Mouse (Mus musculus) myocyte (in vitro differentiated cells): ENCODE results near the gene Neurog1. TPM values are rescaled to one million over a fixed set of nuclear protein-coding genes. Genes with fewer than 3 reads are reported as not detected.

Experiments
- H3K27me3 ChIP-seq: one replicate; pipeline ENCODE4 v1.6.1; 2011; ENCODE audit not compliant: control insufficient read depth, insufficient read depth, insufficient read length
- H3K36me3 ChIP-seq: one replicate; pipeline ENCODE4 v1.6.1; 2011; ENCODE audit not compliant: control insufficient read depth, insufficient read depth
- H3K4me2 ChIP-seq: one replicate; pipeline ENCODE4 v1.6.1; 2011; ENCODE audit warnings: low read depth, control low read depth
- H3K4me3 ChIP-seq: one replicate; pipeline ENCODE4 v1.5.1; 2011; ENCODE audit warnings: mild to moderate bottlenecking, control low read depth, moderate library complexity
- H3K79me2 ChIP-seq: one replicate; pipeline ENCODE4 v1.6.1; 2011; ENCODE audit not compliant: control insufficient read depth, insufficient read depth
- H3ac ChIP-seq: one replicate; pipeline ENCODE4 v1.6.1; 2011; ENCODE audit not compliant: control insufficient read depth, insufficient read length
- CEBPB ChIP-seq: IDR thresholded peaks from 2 replicates; pipeline ENCODE4 v1.6.1; 2011; ENCODE audit warnings: mild to moderate bottlenecking, moderate library complexity; ENCODE audit not compliant: poor library complexity, insufficient read depth, severe bottlenecking
- E2F4 ChIP-seq: IDR thresholded peaks from one replicate; pipeline ENCODE4 v1.6.1; 2011; ENCODE audit warnings: mild to moderate bottlenecking, control low read depth, moderate library complexity; ENCODE audit not compliant: insufficient read depth
- MAX ChIP-seq: IDR thresholded peaks from one replicate; pipeline ENCODE4 v1.6.1; 2011; ENCODE audit warnings: low read depth, mild to moderate bottlenecking, control low read depth
- MYOD1 ChIP-seq, 3 experiments: IDR thresholded peaks; one replicate each; pipeline ENCODE4 v1.6.1; 2011; ENCODE audit warnings: control low read depth in 2 of 3, low read depth in 2 of 3, mild to moderate bottlenecking in 2 of 3, moderate library complexity in 1 of 3; ENCODE audit not compliant: insufficient read length in 2 of 3, control insufficient read depth in 1 of 3
- MYOG ChIP-seq, 3 experiments: IDR thresholded peaks; one replicate each; pipeline ENCODE4 v1.6.1; 2011; ENCODE audit warnings: control low read depth in 2 of 3, low read depth in 2 of 3, mild to moderate bottlenecking in 2 of 3; ENCODE audit not compliant: insufficient read length in 2 of 3, control insufficient read depth in 1 of 3, insufficient read depth in 1 of 3
- POLR2A ChIP-seq: IDR thresholded peaks from one replicate; pipeline ENCODE4 v1.6.1; 2011; ENCODE audit warnings: low read depth, mild to moderate bottlenecking, control low read depth, moderate library complexity; ENCODE audit not compliant: insufficient read length
- POLR2AphosphoS2 ChIP-seq: IDR thresholded peaks from one replicate; pipeline ENCODE4 v1.6.1; 2011; ENCODE audit warnings: low read depth, control low read depth; ENCODE audit not compliant: insufficient read length
- REST ChIP-seq: IDR thresholded peaks from one replicate; pipeline ENCODE4 v1.6.1; 2011; ENCODE audit warnings: mild to moderate bottlenecking, control low read depth, moderate library complexity; ENCODE audit not compliant: insufficient read depth, insufficient read length
- SRF ChIP-seq: IDR thresholded peaks from one replicate; pipeline ENCODE4 v1.6.1; 2011; ENCODE audit warnings: low read depth; ENCODE audit not compliant: control insufficient read depth, insufficient read length
- TCF12 ChIP-seq: IDR thresholded peaks from one replicate; pipeline ENCODE4 v1.6.1; 2011; ENCODE audit warnings: mild to moderate bottlenecking, control low read depth; ENCODE audit not compliant: poor library complexity, insufficient read depth, severe bottlenecking
- TCF3 ChIP-seq: IDR thresholded peaks from one replicate; pipeline ENCODE4 v1.6.1; 2011; ENCODE audit warnings: low read depth, control low read depth; ENCODE audit not compliant: insufficient read length
- USF1 ChIP-seq: IDR thresholded peaks from one replicate; pipeline ENCODE4 v1.6.1; 2011; ENCODE audit warnings: low read depth, mild to moderate bottlenecking, control low read depth, moderate library complexity
- polyA plus RNA-seq: library from polyadenylated mRNA; unstranded; fragments of >200 nt; fragmentation: generic; extraction: Trizol; gene quantifications from one replicate; pipeline ENCODE4 v1.2.1, GENCODE M21; 2012; ENCODE audit warnings: missing spikeins

Neurog1 gene
- polyA plus RNA-seq, 1 experiment: not detected

DNA sequence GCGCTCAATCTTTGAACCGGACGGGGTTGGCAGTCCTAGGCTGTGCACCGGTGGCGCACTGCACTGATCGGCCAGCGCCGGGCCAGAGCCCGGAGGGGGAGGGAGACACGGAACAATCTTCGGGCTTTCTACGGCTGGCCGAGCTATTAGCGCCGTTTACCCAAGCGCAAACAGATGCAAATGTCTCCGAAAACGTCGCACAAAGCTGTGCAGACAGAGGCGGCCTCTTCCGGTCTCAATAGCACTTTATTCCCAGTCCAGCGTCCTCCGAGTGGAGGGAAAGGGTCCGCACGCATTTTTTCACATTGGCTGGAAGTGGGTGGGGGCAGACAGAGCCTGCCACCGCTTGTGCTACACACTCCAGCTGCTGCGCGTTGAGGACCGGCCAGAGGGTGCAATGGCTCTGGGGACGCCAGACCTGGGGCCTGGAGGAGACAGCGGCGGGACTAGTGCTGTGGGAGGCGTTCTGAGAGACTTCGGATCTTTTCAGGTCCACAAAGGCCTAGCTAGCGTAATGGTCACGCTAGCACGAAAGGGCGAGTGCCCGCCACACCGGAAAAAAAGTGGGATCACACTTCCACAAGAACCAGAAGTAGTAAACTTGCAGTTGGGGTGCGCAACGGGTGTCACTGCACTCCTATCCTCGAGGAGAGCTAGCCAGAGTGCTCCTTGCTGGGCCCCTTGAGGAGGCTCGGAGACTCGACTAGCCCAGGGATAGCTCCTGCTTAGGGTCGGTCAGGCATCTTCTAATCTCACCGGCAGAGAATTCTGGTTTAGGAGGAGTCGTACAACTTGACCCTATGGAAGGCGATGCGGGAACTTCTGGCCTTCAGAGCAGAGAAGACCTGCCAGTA is 29.7 kb downstream of the Neurog1 start:
- TF ChIP-seq TCF12: no peak
- TF ChIP-seq E2F4: no peak
- H3ac ChIP-seq: no peak overlapping the region
- no peaks in the 10 kb centered on the region for H3K36me3 ChIP-seq
- H3K27me3 ChIP-seq: peaks cover 43% of the 10 kb centered on the region
- no peak overlapping the region for H3K4me3 ChIP-seq
- H3K79me2 ChIP-seq: no peaks in the 10 kb centered on the region
- no peak overlapping the region for H3K4me2 ChIP-seq

DNA sequence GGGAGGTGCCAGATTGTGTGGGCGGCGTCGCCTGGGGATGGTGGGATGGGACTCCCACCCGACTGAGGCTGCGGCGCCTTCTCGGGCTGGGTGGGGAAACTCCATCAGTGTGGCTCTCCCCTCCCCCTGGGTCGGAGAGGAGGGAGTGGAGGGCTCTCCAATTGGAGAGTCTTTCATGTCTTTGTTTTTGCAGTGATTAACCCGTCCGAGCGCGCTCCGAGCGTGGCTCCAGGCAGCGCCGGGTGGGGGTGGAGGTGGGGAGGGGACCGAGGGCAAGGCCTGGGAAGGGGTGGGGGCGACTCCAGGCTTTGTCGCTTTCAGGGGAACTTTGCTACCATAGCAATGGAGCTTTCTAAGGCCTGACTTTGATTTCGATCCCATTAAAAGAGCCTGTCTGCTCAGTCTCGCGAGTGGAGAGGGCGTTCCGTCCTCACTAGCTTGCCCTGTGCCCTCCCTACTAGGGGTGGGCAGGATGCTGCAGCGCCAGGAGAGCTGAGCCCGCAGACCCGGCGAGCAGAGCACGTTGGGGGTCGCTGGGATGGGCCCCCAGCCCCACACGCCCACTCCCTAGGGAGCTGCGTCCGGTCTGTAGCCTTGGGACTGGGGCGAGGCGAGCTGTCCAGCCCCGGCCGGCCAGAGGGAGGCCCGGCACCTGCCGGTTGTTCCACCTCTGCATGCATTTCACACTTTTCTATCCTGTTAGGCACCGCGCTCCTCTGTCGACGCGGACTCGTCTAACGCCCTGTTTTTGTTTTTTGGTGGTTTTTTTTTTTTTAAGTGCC is 30.6 kb downstream of the Neurog1 start:
- Histone ChIP-seq H3K36me3 (no peaks in the 10 kb centered on the region), H3K79me2 (no peaks in the 10 kb centered on the region), H3ac (no peak overlapping the region), H3K4me2 (no peak overlapping the region), H3K27me3 (peaks cover 43% of the 10 kb centered on the region), H3K4me3 (no peak overlapping the region)
- TF ChIP-seq MYOD1 (IDR thresholded peaks at IDR 0.05; ENCODE audit: control insufficient read depth in 1 of 3, insufficient read length in 2 of 3, low read depth in 2 of 3) (no peak), E2F4 (no peak), SRF (no peak), REST (no peak), USF1 (no peak), TCF3 (no peak), TCF12 (no peak), MAX (no peak), POLR2A (no peak), MYOG (IDR thresholded peaks at IDR 0.05; ENCODE audit: control insufficient read depth in 1 of 3, insufficient read depth in 1 of 3, insufficient read length in 2 of 3, low read depth in 2 of 3) (no peak), POLR2AphosphoS2 (no peak), CEBPB (no peak)

DNA sequence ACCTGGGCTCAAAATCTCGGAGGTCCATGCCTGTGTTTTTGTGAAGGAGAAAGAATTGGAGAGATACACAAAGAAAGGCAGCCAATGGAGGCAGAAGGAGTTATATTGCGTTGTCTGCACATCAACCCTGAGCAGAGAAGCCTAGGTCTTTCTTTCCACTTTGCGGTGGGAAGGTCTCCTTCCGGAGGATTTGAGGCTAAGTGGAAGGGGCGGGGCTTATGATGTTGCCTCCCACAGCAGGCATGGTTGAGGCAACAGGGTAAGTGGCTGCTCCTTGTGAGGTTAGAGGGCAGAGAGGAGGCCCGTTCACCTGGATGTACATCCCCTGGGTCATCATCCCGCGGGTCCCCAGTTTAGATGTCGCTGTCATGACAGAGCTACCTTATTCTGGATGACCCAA is 32.7 kb downstream of the Neurog1 start:
- Histone ChIP-seq H3K79me2 (no peaks in the 10 kb centered on the region), H3K4me2 (no peak overlapping the region), H3K4me3 (no peak overlapping the region), H3K27me3 (peaks cover 34% of the 10 kb centered on the region), H3ac (no peak overlapping the region), H3K36me3 (no peaks in the 10 kb centered on the region)
- TF ChIP-seq TCF12 (no peak), MYOG (IDR thresholded peaks at IDR 0.05; ENCODE audit: control insufficient read depth in 1 of 3, insufficient read depth in 1 of 3, insufficient read length in 2 of 3, low read depth in 2 of 3) (no peak), REST (no peak), SRF (no peak), MYOD1 (IDR thresholded peaks at IDR 0.05; ENCODE audit: control insufficient read depth in 1 of 3, insufficient read length in 2 of 3, low read depth in 2 of 3) (no peak), CEBPB (no peak)

GRCm38 (mm10) chr13:56216090-56216489 is 35.9 kb downstream of the Neurog1 start:
- H3K4me2 ChIP-seq: no peak overlapping the region
- H3K27me3 ChIP-seq: peaks cover 15% of the 10 kb centered on the region
- no peaks in the 10 kb centered on the region for H3K79me2 ChIP-seq
- no peak overlapping the region for H3ac ChIP-seq
- H3K36me3 ChIP-seq: no peaks in the 10 kb centered on the region
- TF ChIP-seq POLR2AphosphoS2: no peak
- no peak for TF ChIP-seq USF1
- no peak for TF ChIP-seq CEBPB
- TF ChIP-seq SRF: no peak
- no peak for TF ChIP-seq MAX
- TF ChIP-seq E2F4: no peak
- TF ChIP-seq REST: no peak
- no peak for TF ChIP-seq TCF12
- TF ChIP-seq MYOG (IDR thresholded peaks at IDR 0.05; ENCODE audit: control insufficient read depth in 1 of 3, insufficient read depth in 1 of 3, insufficient read length in 2 of 3, low read depth in 2 of 3): no peak
- TF ChIP-seq POLR2A: no peak
- TF ChIP-seq MYOD1 (IDR thresholded peaks at IDR 0.05; ENCODE audit: control insufficient read depth in 1 of 3, insufficient read length in 2 of 3, low read depth in 2 of 3): no peak
- TF ChIP-seq TCF3: no peak
- H3K4me3 ChIP-seq: no peak overlapping the region

- Histone ChIP-seq H3ac (no peak overlapping the region), H3K4me3 (no peak overlapping the region), H3K36me3 (no peaks in the 10 kb centered on the region), H3K4me2 (no peak overlapping the region), H3K27me3 (peaks cover 12% of the 10 kb centered on the region), H3K79me2 (no peaks in the 10 kb centered on the region)
- TF ChIP-seq MAX: no peak
- TF ChIP-seq SRF: no peak
- TF ChIP-seq E2F4: no peak
- TF ChIP-seq MYOD1 (IDR thresholded peaks at IDR 0.05; ENCODE audit: control insufficient read depth in 1 of 3, insufficient read length in 2 of 3, low read depth in 2 of 3): no peak
- no peak for TF ChIP-seq TCF12
- TF ChIP-seq USF1: no peak
- TF ChIP-seq TCF3: no peak
- TF ChIP-seq REST: no peak
- no peak for TF ChIP-seq POLR2AphosphoS2
- TF ChIP-seq CEBPB: no peak
- TF ChIP-seq MYOG (IDR thresholded peaks at IDR 0.05; ENCODE audit: control insufficient read depth in 1 of 3, insufficient read depth in 1 of 3, insufficient read length in 2 of 3, low read depth in 2 of 3): no peak
- TF ChIP-seq POLR2A: no peak
Measured at GRCm38 (mm10) chr13:56214633-56215032, 37.3 kb downstream of the Neurog1 start.
